Mouse (Mus musculus) right cerebral cortex, postnatal 36 days (tissue): ENCODE results near the gene Tbcc.

Experiments
- DNase-seq, 2 experiments: peaks; one replicate each; pipeline ENCODE4 v3.0.0; 2022; ENCODE audit warnings: low spot score in 2 of 2, mixed read lengths in 1 of 2

The Tbcc gene

DNA sequence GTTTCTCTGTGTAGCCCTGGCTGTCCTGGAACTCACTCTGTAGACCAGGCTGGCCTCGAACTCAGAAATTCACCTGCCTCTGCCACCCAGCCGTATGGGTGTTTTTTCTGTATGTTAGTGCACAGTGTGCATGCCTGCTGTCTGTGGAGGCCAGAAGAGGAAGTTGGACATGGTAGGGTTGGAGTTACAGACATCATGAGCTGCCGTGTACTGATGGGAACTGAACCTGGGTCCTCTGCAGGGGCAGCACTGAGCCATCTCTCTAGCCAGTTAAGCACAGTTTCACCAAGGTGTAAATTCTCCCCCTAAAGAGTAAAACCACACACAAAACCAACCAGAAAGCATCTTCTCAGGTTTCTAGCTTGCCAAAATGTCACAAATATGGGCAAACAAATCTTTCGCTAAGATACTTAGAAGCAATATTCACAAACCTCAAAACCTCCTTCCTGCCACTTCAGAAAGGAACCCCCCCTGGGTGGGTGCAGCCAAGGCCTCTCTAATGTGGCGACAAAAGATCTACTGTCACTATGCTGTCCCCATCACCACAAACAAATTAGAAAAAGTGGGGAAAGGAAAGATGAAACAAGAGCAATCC is 20.2 kb upstream of the Tbcc start:
- no peak for DNase-seq

DNA sequence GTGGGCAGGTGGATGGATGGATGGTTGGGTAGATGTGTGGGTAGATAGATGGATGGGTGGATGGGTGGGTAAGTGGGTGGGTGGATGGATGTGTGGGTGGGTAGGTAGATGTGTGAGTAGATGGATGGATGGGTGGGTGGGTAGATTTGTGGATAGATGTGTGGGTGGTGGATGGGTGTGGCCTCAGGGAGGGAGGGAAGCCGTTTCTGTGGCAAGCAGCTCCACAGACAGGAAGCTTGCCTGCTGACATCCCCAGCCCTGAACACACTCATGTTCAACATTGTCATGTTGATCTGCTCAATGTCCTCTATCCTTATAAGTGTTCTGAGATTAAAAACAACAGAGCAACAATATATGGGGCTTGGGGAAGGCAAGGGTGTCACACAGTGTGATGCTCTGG is 19.6 kb upstream of the Tbcc start:
- no peak for DNase-seq

DNA sequence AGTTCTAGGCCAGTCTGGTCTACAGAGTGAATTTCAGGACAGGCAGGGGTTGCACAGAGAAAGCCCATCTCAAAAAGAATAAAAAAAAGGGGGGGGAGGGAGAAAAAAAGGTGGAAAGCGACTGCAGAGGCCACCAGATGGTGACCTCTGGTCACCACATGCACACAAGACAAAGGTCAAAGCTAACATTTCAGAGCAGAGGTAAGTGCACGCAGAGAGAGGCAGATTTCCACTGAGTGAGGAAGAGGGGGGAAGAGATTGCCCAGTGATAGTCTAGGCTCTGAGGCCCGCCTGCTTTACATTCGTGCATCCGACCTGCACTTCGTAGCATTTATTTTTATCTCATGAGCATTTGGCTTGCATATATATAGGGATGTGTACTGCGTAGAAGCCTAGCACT is 17.7 kb upstream of the Tbcc start:
- DNase-seq: no peak

DNA sequence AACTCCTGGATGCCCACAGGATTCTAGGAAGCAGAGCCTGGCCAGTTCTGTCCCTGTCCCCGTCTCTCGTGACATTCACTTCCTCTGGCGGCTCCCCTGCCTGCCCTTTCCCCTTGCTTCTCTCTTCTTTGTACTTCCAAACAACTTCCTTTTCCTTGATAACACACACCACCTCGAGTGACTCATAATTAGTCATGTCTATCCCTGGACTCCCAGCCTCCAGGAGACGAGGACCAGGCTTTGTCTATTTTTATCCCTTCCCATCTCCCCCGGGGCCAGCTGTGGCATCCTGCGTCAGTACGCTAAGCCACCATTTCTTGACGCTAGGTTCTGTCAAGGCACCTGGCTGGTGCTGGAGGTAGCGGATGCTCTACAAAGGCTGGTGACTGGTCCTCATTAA is 16.4 kb upstream of the Tbcc start:
- no peak for DNase-seq

DNA sequence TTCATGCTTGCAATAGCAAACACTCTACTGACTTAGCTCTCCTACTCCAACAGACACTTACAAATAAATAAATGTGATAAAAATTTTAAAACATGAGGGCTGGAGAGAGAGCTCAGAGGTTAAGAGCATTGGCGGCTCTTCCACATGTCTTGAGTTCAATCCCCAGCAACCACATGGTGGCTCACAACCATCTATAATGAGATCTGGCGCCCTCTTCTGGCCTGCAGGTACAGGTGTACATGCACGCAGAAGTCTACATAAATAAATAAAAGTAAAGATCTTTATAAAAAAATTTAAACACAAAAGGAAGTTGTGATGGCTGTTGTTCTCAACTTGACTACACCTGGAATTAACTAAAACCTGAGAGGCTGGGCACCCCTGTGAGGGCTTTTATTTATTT is 14.9 kb upstream of the Tbcc start:
- DNase-seq: no peak

DNA sequence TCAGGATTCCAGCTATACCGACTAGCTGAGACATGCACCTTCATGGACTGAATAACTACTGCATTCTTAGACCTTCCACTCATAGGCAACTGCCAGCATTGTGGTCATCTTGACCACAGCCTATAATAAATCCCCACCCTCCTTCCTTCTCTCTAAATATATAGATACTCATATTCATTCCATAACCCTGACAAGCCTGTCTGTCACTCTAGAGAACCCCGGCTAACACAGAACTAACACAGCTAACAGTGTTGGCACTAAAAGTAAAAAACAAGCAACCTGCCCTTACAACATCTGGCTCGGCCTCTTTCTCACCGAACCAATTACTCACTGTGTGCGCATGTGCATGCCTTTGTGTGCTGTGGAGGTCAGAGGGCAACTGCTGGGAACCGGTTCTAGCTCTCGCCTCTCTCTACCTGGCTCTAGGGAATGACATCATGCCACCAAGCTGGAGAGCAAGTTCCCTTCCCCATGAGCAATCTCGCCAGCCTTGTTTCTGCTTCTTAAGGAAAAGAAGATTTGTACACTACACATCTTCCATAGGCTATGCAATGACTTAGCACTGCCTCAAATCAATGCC is 14.0 kb upstream of the Tbcc start:
- DNase-seq: no peak

DNA sequence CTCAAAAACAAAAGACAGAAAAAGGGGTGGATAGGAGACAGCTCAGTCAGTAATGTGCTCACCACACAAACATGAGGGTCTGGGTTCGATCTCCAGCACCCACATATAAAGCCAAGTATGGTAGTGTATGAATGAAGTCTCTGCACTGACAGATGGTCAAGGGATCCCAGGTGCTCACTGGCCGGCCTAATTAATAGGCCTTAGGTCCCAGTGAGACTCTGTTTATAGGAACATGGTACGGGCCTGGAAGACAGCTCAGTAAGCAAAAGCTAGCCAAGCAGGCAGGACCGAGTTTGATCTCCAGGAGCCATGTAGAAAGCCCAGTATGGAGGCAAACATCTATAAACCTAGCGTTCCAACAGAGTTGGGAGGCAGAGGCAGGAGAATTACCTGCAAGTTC is 13.4 kb upstream of the Tbcc start:
- DNase-seq: no peak

DNA sequence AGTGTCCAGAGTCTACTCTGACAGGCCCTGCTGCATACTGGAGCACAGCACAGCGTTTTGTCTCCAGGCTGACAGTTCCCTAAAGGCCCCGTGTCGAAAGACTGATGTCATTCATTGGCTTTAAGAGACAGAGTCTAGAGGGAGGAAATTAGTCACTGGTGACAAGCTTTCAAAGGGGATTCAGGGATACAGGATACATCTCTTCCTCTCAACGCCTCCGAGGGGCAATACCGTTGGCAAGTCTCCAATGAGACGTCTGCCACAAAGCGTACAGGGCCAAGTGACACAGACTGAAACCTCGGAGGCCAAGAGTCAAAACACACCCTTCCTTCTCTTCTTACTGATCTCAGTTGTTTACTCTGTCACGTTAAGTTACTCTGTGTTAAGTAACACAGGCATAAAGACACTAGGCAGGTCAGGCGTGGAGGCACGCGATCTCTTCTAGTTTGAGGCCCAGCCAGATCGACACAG is 10.6 kb upstream of the Tbcc start:
- DNase-seq: no peak

DNA sequence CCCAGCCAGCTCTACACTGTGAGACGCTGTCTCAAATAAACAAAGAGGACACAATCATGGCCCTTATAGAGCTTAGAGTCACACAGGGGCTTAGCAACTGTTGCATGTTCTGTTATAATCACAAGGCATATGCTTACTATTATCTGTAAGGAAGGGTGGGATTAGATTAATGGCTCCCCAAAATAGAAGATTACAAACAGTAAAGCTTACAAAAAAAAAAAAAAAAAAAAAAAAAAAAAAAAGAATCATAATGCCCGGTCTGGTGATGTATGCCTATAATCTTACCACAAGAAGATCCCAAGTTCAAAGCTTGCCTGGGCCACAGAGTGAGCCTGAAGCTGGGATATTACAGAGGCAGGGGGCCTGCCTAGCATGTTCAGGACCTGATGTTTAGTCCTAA is 10.2 kb upstream of the Tbcc start:
- no peak for DNase-seq

DNA sequence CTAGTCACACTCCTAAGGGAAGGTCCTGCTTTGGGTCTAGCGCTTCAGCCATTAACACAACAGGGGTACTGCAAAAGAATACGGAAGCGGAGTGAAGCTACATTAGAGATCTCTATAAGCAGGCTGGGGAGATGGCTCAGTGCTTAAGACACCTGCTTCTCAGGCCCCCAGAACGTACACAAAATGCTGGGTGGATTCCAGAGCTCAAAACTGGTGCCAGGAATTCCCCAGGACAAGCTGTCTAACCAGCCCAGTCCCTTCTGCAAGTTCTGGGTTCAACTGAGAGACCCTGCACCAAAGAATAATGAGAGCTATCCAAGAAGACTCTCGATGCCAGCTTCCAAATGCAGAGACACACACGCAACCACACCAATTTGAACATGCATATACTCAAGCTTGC is 8.8 kb upstream of the Tbcc start:
- no peak for DNase-seq

DNA sequence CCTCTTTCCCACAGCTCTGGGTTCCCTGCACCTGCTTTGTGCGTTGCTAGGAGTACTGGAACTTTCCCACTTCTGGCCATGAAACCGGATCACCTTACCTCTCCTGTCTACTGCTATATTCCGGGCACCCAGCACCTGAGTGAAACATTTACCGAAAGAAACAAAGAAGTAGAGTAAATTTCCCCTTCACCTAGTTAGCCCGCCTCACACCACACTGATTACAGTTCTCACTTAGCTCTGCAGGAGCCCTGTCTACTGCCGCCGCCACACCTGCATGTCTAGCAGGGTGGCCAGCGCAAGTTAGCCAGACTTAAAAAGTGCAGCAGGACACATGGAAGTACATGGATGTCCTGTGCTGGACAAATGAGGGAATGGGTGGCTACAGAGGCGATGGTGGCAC is 7.4 kb upstream of the Tbcc start:
- no peak for DNase-seq

DNA sequence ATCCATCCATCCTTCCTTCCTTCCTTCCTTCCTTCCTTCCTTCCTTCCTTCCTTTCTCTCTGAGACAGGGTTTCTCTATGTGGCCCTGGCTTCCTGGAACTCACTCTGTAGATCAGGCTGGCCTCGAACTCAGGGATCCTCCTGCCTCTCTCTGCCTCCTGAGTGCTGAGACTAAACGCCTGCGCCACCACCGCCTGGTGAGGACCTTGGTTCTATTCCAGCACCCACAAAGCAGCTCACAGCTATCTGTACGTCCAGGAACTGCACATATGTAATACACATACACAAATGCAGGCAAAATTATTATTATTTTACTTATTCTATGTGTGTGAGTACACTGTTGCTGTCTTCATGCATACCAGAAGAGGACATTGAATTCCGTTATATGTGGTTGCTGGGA is 5.7 kb upstream of the Tbcc start:
- DNase-seq: no peak

DNA sequence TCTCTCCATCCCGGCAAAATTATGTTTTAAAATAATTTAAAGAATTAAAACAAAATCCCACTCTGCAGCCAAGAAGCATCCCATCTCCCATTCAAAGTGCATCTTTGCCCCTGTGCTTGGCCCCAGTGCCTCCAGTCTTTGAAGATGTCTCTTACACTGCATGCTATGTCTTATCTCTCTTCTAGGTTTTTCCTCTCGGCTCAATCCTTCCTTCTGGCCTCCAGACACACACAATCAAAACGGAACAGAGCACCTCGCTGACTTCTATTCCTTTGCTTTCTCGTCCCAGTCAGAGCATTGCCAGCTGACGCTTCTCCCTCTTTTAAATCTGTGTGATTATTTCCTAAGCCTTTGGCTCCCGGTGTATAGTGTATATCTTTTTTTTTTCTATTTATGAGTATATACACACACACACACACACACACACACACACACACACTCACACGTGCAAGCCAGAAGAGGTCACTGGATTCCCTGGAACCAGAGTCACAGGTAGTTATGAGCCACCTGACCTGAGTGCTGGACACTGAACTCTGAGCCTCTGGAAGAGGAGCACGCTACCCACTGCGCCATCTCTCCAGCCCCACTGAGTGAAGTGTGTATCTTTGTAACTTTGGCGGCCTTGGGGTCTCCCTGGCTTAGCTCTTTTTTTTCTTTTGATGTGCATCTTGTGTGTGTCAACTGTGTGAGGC is 5.1 kb upstream of the Tbcc start:
- no peak for DNase-seq

DNA sequence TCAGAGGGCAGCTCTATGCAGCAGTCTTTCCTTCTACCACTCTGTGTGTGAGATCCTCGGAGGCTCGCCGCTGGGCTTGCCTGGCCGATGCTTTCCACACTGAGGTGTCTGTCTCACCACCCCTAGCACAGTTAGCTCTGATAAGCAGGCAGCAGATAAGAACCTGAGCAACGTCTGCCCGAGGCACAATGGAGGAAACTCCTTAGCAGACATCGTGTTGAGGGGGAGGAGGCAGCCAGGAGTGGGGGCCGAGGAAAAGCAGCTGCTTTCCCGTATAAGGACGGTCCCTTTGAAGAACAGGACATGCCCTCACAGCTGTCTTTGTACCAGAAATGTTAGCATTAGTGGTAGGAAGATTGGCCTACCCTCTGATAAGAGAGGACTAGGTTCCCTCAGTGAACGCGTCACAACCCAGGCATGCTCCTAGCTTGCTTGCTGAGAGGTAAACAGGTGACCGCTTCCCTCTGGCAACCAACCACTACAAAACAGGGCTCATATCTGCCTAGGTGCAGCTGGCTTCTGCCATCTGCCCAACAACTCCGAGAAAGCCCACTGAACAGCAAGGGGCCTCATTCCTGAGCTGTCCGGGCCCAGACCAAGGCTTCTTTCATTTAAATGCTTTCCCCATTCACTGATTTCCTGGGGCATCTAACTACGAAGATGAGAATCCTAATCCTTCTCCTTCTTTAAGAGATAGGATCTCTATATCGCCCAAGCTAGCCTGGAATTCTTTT is 4.4 kb upstream of the Tbcc start:
- no peak for DNase-seq

DNA sequence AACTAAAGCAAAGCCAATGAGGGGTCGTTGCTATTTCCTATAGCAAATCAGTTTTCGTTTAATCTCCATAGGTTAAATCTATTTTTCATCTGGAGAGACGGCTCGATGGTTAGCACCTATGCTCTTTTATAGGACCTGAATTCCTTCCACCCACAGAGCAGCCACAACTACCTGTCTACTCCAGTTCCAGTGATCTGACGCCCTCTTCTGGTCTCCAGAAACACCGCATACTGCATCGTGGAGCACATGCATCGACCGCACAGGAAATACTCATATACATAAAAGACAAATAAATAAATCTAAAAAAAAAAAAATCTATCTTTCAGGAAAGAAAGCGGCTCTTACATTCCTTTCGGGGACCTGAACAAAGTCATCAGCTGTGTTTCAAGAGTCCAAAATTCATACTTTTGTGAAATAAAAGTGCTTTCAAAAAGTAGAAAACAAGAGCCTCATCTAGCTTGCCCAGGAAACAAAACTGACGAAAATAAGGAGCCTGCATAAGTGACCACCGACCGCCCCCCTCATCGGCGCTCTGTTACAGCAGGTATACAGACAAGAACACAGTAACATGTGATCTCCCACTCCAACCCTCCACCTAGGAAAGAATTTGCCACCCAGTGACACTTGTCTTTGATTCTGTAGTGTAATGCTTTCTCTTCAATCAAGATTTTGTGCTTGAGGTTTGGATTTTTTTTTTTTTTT is 1.8 kb upstream of the Tbcc start:
- DNase-seq: peak in 1 of 2 experiments; percentile 37

DNA sequence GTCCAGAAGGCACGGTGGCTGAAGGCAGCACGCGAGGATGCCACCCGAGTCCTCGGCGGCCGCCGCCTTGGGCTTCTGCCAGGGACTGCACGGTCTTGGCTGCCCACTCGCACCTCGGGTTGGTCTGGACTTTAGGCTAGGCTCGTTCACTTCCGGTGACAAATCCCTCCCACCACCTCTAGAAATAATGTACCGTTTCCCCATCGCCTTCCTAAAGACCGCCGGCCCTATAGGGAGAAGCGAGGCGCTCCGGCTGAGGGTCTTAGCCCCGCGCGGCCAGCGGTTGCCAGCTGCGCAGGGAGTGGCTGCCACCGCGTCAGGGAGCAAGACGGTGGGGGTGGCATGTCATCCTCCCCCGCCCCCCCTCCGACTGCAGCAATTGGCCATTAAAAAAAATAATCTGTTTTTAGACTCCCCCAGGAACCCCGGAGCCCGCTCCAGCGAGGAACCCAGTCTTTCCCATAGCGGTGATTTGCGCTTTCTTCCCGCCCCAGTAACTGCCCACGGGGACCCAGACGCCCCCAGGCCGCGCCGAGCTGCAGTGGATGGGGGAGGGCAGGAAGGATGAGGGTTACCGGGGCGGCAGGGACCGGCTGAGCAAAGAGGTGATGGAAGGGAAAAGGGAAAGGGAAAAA is 917 bp upstream of the Tbcc start:
- peak; percentile 69 to 73 for DNase-seq

DNA sequence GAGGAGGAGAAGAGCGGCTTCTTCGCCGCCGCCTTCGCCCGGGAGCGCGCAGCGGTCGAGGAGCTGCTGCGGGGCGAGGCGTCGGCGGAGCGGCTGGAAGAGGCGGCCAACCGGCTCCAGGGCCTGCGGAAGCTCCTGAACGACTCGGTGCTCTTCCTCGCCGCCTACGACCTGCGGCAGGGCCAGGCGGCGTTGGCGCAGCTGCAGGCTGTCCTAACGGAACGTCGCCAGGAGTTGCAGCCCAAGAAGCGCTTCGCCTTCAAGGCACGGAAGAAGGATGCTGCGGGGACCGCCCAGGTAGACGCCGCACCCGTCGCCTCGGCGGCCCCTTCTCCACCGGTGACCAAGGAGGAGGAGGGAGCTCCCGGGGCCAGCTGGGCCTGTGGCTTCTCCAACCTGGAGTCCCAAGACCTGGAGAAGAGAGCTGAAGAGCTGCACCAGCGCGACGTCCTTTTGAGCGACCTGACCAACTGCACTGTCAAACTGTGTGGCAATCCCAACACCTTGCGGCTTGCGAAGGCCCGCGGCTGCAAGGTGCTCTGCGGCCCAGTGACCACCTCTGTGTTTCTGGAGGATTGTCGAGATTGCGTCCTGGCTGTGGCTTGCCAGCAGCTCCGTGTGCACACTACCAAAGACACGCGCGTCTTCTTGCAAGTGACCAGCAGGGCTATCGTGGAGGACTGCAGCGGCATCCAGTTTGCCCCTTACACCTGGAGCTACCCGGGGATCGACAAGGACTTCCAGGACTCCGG is 535 bp downstream of the Tbcc start:
- DNase-seq: peak; percentile 41 to 44

DNA sequence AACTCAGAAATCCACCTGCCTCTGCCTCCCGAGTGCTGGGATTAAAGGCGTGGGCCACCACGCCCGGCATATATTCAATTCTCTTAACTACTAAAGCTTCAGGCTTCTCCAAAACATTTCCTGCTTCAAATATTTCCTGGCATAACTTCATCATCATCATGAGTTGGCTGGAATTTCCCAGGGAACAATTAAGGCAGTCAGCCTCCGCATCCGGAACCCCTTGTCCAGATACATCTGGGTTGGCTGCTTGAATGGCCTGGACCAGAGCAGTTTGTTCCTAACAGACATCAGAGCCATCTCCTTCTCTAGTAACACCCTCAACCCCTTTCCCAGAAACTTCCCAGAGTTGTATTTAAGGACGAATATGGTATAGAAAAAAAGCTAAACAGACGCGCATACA is 4.9 kb downstream of the Tbcc start:
- no peak for DNase-seq

DNA sequence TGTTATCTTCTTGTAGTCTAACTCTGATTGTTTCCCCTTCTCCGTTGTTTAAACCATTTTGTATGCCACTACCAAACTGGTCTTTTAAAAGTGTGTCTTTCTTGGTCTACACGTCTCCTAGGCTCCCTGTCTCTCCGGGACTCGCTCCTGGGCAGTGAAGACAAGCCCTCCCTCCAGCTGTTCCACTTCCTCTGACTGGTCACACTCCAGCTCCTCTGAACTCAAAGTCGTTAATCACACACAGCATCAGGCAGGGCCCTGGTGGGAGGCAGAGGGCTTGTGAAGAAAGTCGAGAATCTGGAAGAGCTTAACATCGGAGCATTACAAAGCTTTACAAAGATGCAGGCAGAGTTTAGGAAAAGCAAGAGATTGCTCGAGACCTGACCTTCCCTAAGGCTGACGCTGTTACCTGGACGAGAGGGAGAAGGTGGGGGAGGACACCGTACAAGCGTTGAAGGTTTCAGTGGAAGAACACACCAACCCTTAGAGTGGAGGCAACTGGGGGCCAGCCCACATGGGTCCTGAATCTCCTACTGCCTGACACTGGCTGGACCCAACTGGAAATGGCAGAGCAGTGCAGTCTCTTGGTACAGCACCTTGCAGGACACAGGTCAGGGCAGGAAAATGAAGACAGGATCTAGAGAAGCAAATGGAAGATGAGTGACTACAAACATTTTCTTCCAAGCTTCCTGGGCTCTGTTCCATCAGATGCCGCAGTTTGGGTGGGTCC is 6.9 kb downstream of the Tbcc start:
- DNase-seq: no peak

DNA sequence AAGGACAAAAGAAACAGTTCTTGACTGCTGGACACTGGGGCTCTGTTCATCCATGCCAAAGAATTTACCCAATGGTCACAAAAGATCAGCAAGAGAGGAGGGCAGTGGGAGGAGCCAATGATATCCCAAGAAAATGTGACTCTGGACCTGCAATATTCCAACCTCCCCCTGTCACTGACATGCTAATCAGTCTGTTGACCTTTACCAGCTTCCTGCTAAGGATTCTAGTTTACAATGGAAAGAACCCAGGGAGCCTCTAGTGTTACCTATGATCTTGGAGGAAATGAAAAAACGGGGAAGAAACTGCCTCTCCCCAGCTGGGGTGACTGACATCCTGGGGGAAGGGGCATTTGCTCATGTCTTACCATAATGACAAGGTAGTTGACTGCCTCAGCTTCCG is 10.5 kb downstream of the Tbcc start:
- no peak for DNase-seq
